Mouse (Mus musculus) lung, postnatal 0 days (tissue): ENCODE results near the gene Trim41. TPM values are rescaled to one million over a fixed set of nuclear protein-coding genes. Genes with fewer than 3 reads are reported as not detected.

Experiments used
- ATAC-seq: fragments of 200-750 bp; cut with Nextera tagmentation; 2 replicates; pipeline ENCODE4 v1.8.0; 2017; ENCODE audit warnings: moderate library complexity
- DNase-seq: peaks from one replicate; pipeline ENCODE4 v3.0.0-alpha.2; 2016; ENCODE audit warnings: low spot score
- H3K27ac ChIP-seq: fragments of 300-500 bp; sonication (generic); 2 replicates; pipeline ENCODE4 v1.5.1; 2014; ENCODE audit warnings: antibody characterized with exemption, mild to moderate bottlenecking, low read length, mixed read lengths
- H3K27me3 ChIP-seq: fragments of 300-500 bp; sonication (generic); replicated peaks from 2 replicates; pipeline ENCODE4 v1.6.1; 2014; ENCODE audit warnings: low read length, mixed read lengths; ENCODE audit not compliant: insufficient read depth
- H3K36me3 ChIP-seq: fragments of 300-500 bp; sonication (generic); 2 replicates; pipeline ENCODE4 v1.6.1; 2014; ENCODE audit warnings: low read length, mixed read lengths; ENCODE audit not compliant: insufficient read depth
- H3K4me1 ChIP-seq: fragments of 300-500 bp; sonication (generic); 2 replicates; pipeline ENCODE4 v1.6.1; 2014; ENCODE audit warnings: antibody characterized with exemption, low read depth, low read length, mixed read lengths; ENCODE audit not compliant: insufficient read depth
- H3K4me2 ChIP-seq: fragments of 300-500 bp; sonication (generic); replicated peaks from 2 replicates; pipeline ENCODE4 v1.6.1; 2014; ENCODE audit warnings: low read depth, mild to moderate bottlenecking, low read length, moderate library complexity, mixed read lengths
- H3K4me3 ChIP-seq: fragments of 300-500 bp; sonication (generic); 2 replicates; pipeline ENCODE4 v1.5.1; 2014; ENCODE audit warnings: low read depth, low read length
- H3K9ac ChIP-seq: fragments of 300-500 bp; sonication (generic); replicated peaks from 2 replicates; pipeline ENCODE4 v1.6.1; 2014; ENCODE audit warnings: low read depth, mild to moderate bottlenecking
- H3K9me3 ChIP-seq: fragments of 300-500 bp; sonication (generic); 2 replicates; pipeline ENCODE4 v1.6.1; 2016; ENCODE audit warnings: low read length, mixed read lengths
- CTCF ChIP-seq: IDR thresholded peaks from 2 replicates; pipeline ENCODE4 v1.5.1; 2016; ENCODE audit warnings: antibody characterized with exemption, mild to moderate bottlenecking
- EP300 ChIP-seq: IDR thresholded peaks from 2 replicates; pipeline ENCODE4 v1.6.1; 2016; ENCODE audit warnings: antibody characterized with exemption, mild to moderate bottlenecking, control low read depth
- WGBS: fragments of 180-500 bp; shearing (Covaris S2); extraction: QIAGEN DNeasy Blood & Tissue Kit; methylation state at CpG from one replicate; pipeline ENCODE4 v1.1.7; 2014; 5-methylcytosine and 5-hydroxymethylcytosine counted together
- polyA plus RNA-seq: library from polyadenylated mRNA; unstranded; fragments of >200 nt; fragmentation: Nextera tagmentation; extraction: Ambion mirVana; gene quantifications from 2 replicates; pipeline ENCODE4 v1.2.1, GENCODE M21; 2015

Gene Trim41
- polyA plus RNA-seq: 4.3 and 5.1 TPM in 2 replicates

DNA sequence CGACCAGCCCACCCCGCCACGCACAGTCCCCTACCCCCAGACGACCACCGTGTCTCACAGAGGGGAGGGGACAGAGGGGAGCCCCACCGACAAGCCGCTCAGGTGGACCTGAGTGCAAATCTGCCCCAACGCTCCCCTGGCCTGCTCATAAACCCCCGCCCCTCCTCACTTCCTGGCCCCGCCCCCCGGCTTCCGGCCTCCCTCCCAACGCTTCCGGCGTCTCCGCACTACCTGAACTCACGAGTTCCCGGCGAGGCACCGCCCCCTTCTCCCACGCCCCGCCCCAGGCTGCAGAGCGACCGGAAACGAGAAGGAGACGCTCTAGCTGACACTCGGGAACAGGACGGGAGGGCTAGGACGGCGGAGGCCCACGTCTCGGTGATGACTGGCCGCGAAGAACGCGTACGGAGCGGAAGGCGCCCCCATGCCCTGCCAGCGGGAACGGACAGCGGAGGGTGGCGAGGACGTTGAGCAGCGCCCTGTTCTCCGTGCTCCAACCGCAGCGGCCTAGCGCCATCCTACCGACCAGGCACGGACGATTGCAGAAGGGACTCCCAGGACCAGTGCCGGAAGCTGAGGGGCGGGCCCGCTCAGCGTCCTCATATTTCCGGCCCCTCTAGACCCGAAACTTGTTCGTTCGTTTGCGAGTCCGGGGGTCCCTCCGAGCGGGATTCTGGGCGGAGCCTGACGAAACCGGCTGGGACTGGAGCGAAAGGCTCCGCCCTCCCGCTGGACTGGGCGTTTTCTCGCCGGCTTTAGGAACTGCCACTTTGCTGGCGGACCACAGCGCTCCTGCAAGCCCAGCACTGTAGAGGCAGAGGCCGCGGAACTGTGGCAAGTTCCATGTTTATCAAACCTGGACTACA is at the start of gene Trim41:
Trim41 (minus strand) TSS at position 554 of the 866 bp plus-strand sequence.
- TF ChIP-seq CTCF (peak; percentile 39; the same call in 1 of the 2 replicates), EP300 (0 out of 2 replicates have a peak, but pooled peaks have one; percentile 29)
- 0 out of 2 replicates have a peak, but pooled peaks cover 3% of the 10 kb centered on the region for H3K36me3 ChIP-seq
- H3K27me3 ChIP-seq: no peaks in the 10 kb centered on the region
- 1% methylated on average over 61 of the region's 77 CpGs for WGBS
- peak within 1 kb of the TSS; percentile 62 for H3K4me3 ChIP-seq
- H3K9ac ChIP-seq: peak within 1 kb of the TSS; percentile 58
- ATAC-seq (peak; percentile 96), DNase-seq (peak; percentile 99)
- peaks cover 6% of the 10 kb centered on the region; the same call in 1 of the 2 replicates for H3K4me1 ChIP-seq
- H3K9me3 ChIP-seq: no peaks in the 10 kb centered on the region
- H3K27ac ChIP-seq: peak within 1 kb of the TSS; percentile 97
- H3K4me2 ChIP-seq: peak within 1 kb of the TSS; percentile 90

DNA sequence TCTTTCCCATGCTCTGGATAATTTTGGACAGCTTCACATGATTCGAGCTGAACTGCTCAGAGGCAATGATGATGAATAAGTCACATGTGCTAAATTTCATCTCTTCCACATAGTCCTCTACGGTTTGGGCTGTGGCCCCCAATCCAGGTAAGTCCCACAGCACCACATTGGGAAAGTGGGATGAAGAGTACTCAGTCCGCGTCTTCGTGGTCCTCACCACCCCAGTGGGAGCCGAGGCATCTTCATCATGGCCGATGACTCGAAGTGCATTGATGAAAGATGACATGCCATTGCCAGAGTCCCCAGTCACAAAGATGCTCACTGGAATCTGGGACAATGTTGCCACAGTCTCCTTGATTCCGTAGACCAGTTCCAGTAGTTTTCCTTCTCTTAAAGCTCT is 49.3 kb upstream of the Trim41 start:
- Histone ChIP-seq H3K36me3 (peaks cover 5% of the 10 kb centered on the region), H3K27me3 (no peaks in the 10 kb centered on the region), H3K4me2 (no peak overlapping the region), H3K4me3 (no peak overlapping the region), H3K9me3 (no peaks in the 10 kb centered on the region), H3K27ac (no peak overlapping the region), H3K4me1 (peaks cover 14% of the 10 kb centered on the region; the same call in 1 of the 2 replicates), H3K9ac (no peak overlapping the region)
- DNase-seq (no peak), ATAC-seq (no peak)
- 95% methylated on average over 9 of the region's 9 CpGs for WGBS
- TF ChIP-seq EP300 (no peak), CTCF (no peak)

DNA sequence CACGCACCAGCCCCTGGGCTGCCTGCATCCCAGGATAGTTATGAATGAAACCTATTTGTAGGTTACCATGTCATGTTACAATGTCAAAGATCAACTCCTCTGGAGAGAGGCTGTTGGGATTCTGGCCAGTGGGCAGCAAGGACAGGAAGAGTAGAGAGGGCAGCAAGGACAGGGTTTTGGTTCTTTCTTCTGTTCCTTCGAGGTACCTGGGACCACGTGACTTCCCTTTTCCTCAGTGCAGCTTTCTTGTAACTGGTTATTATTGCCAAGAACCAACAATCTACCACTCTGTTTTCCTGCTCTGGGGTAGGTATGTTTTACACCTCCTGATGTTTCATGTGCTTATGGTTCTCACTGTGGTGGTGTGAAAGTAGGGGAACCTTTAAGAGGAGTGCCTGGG is 46.7 kb upstream of the Trim41 start:
- no peak overlapping the region for H3K4me3 ChIP-seq
- ATAC-seq: no peak
- H3K36me3 ChIP-seq: peaks cover 5% of the 10 kb centered on the region
- 91% methylated on average over 3 of the region's 3 CpGs for WGBS
- H3K4me2 ChIP-seq: no peak overlapping the region
- H3K27ac ChIP-seq: no peak overlapping the region
- DNase-seq: no peak
- no peaks in the 10 kb centered on the region for H3K27me3 ChIP-seq
- TF ChIP-seq EP300: no peak
- no peak for TF ChIP-seq CTCF
- no peak overlapping the region for H3K9ac ChIP-seq
- H3K9me3 ChIP-seq: no peaks in the 10 kb centered on the region
- H3K4me1 ChIP-seq: no peaks in the 10 kb centered on the region

DNA sequence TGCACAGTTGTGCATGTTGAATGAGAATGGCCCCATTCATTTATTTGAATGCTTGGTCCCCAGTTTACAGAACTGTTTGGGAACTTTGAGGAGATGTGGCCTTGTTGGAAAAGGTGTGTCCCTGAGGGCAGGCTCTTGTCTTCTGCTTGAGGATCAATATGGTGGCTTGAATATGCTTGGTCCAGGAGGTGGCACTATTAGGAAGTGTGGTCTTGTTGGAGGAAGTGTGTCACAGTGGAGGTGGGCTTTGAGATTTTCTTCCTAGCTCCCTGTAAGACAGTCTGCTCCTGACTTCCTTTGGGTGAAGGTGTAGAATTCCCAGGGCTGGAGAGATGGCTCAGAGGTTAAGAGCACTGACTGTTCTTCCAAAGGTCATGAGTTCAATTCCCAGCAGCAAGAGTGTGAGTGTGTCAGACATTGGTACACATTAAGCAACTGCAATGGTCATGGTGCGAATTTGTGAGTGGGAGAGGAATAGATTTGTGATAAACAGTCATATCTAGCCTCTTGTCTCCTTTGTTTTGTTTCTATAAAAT is 45.7 kb upstream of the Trim41 start:
- WGBS: 73% methylated on average over 1 of the region's 1 CpGs
- ATAC-seq: no peak
- H3K4me2 ChIP-seq: no peak overlapping the region
- H3K27me3 ChIP-seq: no peaks in the 10 kb centered on the region
- no peaks in the 10 kb centered on the region; the same call in 1 of the 2 replicates for H3K4me1 ChIP-seq
- H3K9ac ChIP-seq: no peak overlapping the region
- no peaks in the 10 kb centered on the region for H3K9me3 ChIP-seq
- H3K4me3 ChIP-seq: no peak overlapping the region
- H3K27ac ChIP-seq: no peak overlapping the region
- no peak for TF ChIP-seq CTCF
- no peak for TF ChIP-seq EP300
- H3K36me3 ChIP-seq: peaks cover 5% of the 10 kb centered on the region
- DNase-seq: no peak

DNA sequence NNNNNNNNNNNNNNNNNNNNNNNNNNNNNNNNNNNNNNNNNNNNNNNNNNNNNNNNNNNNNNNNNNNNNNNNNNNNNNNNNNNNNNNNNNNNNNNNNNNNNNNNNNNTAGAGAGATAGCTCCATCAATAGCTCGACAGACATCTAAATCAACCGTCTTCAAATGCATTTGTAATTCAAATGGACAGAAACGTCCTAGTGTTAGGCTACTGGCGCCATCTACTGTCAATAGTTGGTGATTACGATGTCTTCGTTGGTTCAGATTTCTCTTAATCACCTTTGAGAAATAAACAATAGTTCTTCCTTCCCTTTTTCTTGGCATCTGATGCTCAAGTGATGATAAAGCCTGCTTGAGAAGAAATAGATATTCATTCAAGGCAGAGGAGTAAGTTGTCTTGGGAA is 41.9 kb upstream of the Trim41 start:
- TF ChIP-seq EP300 (no peak), CTCF (peak; percentile 91)
- DNase-seq (peak; percentile 83), ATAC-seq (no peak)
- Histone ChIP-seq H3K9ac (no peak overlapping the region), H3K9me3 (no peaks in the 10 kb centered on the region), H3K36me3 (no peaks in the 10 kb centered on the region), H3K4me2 (no peak overlapping the region), H3K4me3 (no peak overlapping the region), H3K27ac (no peak overlapping the region), H3K27me3 (no peaks in the 10 kb centered on the region), H3K4me1 (no peaks in the 10 kb centered on the region; the same call in 1 of the 2 replicates)
- 0% methylated on average over 6 of the region's 6 CpGs for WGBS

DNA sequence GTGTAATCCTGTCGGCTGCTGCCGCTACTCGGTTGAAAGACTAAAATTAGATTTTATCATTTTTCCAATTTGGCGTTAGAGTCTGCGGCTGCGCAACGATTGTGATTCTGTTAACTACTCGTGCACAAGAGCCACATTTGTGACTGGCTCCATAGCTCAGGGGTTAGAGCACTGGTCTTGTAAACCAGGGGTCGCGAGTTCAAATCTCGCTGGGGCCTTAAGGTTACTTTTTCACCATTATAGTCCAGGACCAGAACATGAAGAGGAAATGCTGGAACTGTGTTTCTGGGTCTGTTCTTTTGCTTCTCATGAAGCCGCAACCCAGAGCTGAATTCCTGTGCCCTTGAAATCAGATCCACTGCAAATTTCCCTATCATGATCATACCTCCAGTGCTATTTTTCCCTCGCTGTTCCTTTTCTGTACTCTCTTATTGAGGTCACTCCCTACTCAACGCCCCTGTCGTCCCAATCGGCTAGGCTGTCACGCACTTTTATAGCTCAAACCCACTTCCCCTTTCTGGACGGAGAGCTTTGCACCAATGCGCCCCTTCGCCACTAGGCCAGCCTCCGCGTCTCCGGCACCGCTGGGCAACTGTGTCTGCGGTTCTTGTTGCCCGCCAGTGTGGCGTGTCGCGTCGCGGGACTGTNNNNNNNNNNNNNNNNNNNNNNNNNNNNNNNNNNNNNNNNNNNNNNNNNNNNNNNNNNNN is 36.5 kb upstream of the Trim41 start:
- no peak overlapping the region; the same call in 1 of the 2 replicates for H3K9ac ChIP-seq
- H3K9me3 ChIP-seq: no peaks in the 10 kb centered on the region
- H3K4me3 ChIP-seq: peak overlapping the region; percentile 48
- under 1% methylated on average over 31 of the region's 31 CpGs for WGBS
- H3K4me1 ChIP-seq: peaks cover 5% of the 10 kb centered on the region; the same call in 1 of the 2 replicates
- DNase-seq (peak; percentile 78), ATAC-seq (peak; percentile 33)
- H3K4me2 ChIP-seq: peak overlapping the region; percentile 59
- no peaks in the 10 kb centered on the region for H3K36me3 ChIP-seq
- peak; percentile 49 for TF ChIP-seq CTCF
- TF ChIP-seq EP300: no peak
- no peaks in the 10 kb centered on the region for H3K27me3 ChIP-seq
- H3K27ac ChIP-seq: no peak overlapping the region
